8 mouse cellular contexts compared by ENCODE assay signal in genomic region chr11:58994337-58994826, GRCm38 (mm10). TPM values are rescaled to one million over a fixed set of nuclear protein-coding genes. Genes with fewer than 3 reads are reported as not detected.
DNase-seq lines count a peak whose midpoint lies in the region; ATAC-seq lines count a peak whose summit lies in the region.

No protein-coding gene starts in this region.

- H3K27me3 ChIP-seq in forebrain, embryonic 15.5 days: peaks cover 7% of the 10 kb centered on the region; the same call in 1 of the 2 replicates
- peaks cover 3% of the 10 kb centered on the region for H3K27me3 ChIP-seq in kidney, embryonic 14.5 days (ENCODE audit: control insufficient read depth, insufficient read depth, low read length)

- DNase-seq in layer of hippocampus, postnatal 10 days (ENCODE audit: low spot score in 2 of 2): peak; percentile 46 to 59
- no peak for DNase-seq in layer of hippocampus, postnatal 25 days (ENCODE audit: extremely low spot score in 1 of 2, low spot score in 1 of 2)
- peak; percentile 37 for DNase-seq in cerebellum, adult 11-12 months
- DNase-seq in lung, postnatal 10 days: peak; percentile 69
- peak; percentile 48 for DNase-seq in retina, postnatal 7 days (ENCODE audit: low read depth, low spot score)
- DNase-seq in gastrocnemius, postnatal 10 days: no peak

- ATAC-seq in forebrain, embryonic 15.5 days (replicated peaks): peak; percentile 62
- ATAC-seq in kidney, embryonic 14.5 days (ENCODE audit: low FRiP score, low TSS enrichment): peak; percentile 84

- H3K9me3 ChIP-seq in forebrain, embryonic 15.5 days: no peaks in the 10 kb centered on the region
- H3K9me3 ChIP-seq in kidney, embryonic 14.5 days (ENCODE audit: control insufficient read depth, low read length): no peaks in the 10 kb centered on the region

- WGBS in forebrain, embryonic 15.5 days: under 1% methylated on average over 35 of the region's 35 CpGs
- 3% methylated on average over 31 of the region's 35 CpGs for WGBS in kidney, embryonic 14.5 days

- H3K4me2 ChIP-seq in forebrain, embryonic 15.5 days (replicated peaks): peak overlapping the region; percentile 72
- peak overlapping the region; percentile 62 for H3K4me2 ChIP-seq in kidney, embryonic 14.5 days (replicated peaks; ENCODE audit: low read depth, low read length)

- H3K36me3 ChIP-seq in forebrain, embryonic 15.5 days: peaks cover 15% of the 10 kb centered on the region; the same call in 1 of the 2 replicates
- peaks cover 18% of the 10 kb centered on the region; the same call in 1 of the 2 replicates for H3K36me3 ChIP-seq in kidney, embryonic 14.5 days (ENCODE audit: control insufficient read depth, insufficient read depth, low read length)

- H3K4me3 ChIP-seq in forebrain, embryonic 15.5 days: peak overlapping the region; percentile 46
- peak overlapping the region; percentile 33 for H3K4me3 ChIP-seq in kidney, embryonic 14.5 days (ENCODE audit: low read length)

- H3K4me1 ChIP-seq in forebrain, embryonic 15.5 days: peaks cover 8% of the 10 kb centered on the region; the same call in 1 of the 2 replicates
- H3K4me1 ChIP-seq in kidney, embryonic 14.5 days (ENCODE audit: control insufficient read depth, insufficient read depth, low read length): no peaks in the 10 kb centered on the region

- peak overlapping the region; percentile 58 for H3K9ac ChIP-seq in forebrain, embryonic 15.5 days (replicated peaks)
- peak overlapping the region; percentile 31; the same call in 1 of the 2 replicates for H3K9ac ChIP-seq in kidney, embryonic 14.5 days (ENCODE audit: low read depth, low read length)

- no peak overlapping the region for H3K27ac ChIP-seq in forebrain, embryonic 15.5 days (replicated peaks)
- no peak overlapping the region for H3K27ac ChIP-seq in kidney, embryonic 14.5 days (ENCODE audit: low read depth, low read length)

RNA-seq across cellular contexts. Expression of gene Trim11, which starts 16.5 kb away (rescaled TPM):
- total RNA-seq in layer of hippocampus, postnatal 10 days (2021): 10 to 100 TPM; 24.7 to 28.6 TPM
- total RNA-seq in layer of hippocampus, postnatal 25 days (2021): 10 to 100 TPM; 26.2 to 29.7 TPM
- polyA plus RNA-seq in forebrain, embryonic 15.5 days (2015; fragmentation: Nextera tagmentation; extraction: Ambion mirVana): 22.6 and 24.8 TPM in 2 replicates
- 16.7 and 19.8 TPM in 2 replicates for polyA plus RNA-seq in kidney, embryonic 14.5 days (2014; fragmentation: Nextera tagmentation; extraction: Ambion mirVana)
- total RNA-seq in gastrocnemius, postnatal 10 days (2021): 10 to 100 TPM; 11.1 to 15.4 TPM

RNA-seq across cellular contexts. Expression of gene Hist3h2a, which starts 39.9 kb away (rescaled TPM):
- 10 to 100 TPM; 59.3 to 61.6 TPM for total RNA-seq in layer of hippocampus, postnatal 10 days (2021)
- total RNA-seq in layer of hippocampus, postnatal 25 days (2021): 10 to 100 TPM; 66.0 to 73.9 TPM
- 155 and 160 TPM in 2 replicates for polyA plus RNA-seq in forebrain, embryonic 15.5 days (2015; fragmentation: Nextera tagmentation; extraction: Ambion mirVana)
- polyA plus RNA-seq in kidney, embryonic 14.5 days (2014; fragmentation: Nextera tagmentation; extraction: Ambion mirVana): 31.8 and 32.7 TPM in 2 replicates
- 10 to 100 TPM; 25.1 to 25.6 TPM for total RNA-seq in gastrocnemius, postnatal 10 days (2021)

RNA-seq across cellular contexts. Expression of gene Trim17, which starts 39.9 kb away (rescaled TPM):
- total RNA-seq in layer of hippocampus, postnatal 10 days (2021): 1 to 10 TPM; 2.9 to 3.7 TPM
- 1 to 10 TPM; 5.3 to 5.5 TPM for total RNA-seq in layer of hippocampus, postnatal 25 days (2021)
- polyA plus RNA-seq in forebrain, embryonic 15.5 days (2015; fragmentation: Nextera tagmentation; extraction: Ambion mirVana): 1.9 and 2.7 TPM in 2 replicates
- polyA plus RNA-seq in kidney, embryonic 14.5 days (2014; fragmentation: Nextera tagmentation; extraction: Ambion mirVana): 0.63 and 0.65 TPM in 2 replicates
- total RNA-seq in gastrocnemius, postnatal 10 days (2021): under 1 TPM; 0.14 TPM

RNA-seq across cellular contexts. Expression of gene Hist3h2ba, which starts 45.7 kb away (rescaled TPM):
- 100 to 1,000 TPM; 146 to 155 TPM for total RNA-seq in layer of hippocampus, postnatal 10 days (2021)
- 100 to 1,000 TPM in 1 of 2 experiments, 10 to 100 TPM in 1; 99.0 to 107 TPM for total RNA-seq in layer of hippocampus, postnatal 25 days (2021)
- polyA plus RNA-seq in forebrain, embryonic 15.5 days (2015; fragmentation: Nextera tagmentation; extraction: Ambion mirVana): 355 and 373 TPM in 2 replicates
- polyA plus RNA-seq in kidney, embryonic 14.5 days (2014; fragmentation: Nextera tagmentation; extraction: Ambion mirVana): 29.9 and 146 TPM in 2 replicates
- 1 to 10 TPM; 7.3 to 8.0 TPM for total RNA-seq in gastrocnemius, postnatal 10 days (2021)

RNA-seq across cellular contexts. Expression of gene Rnf187, which starts 55.7 kb away (rescaled TPM):
- 100 to 1,000 TPM; 453 to 458 TPM for total RNA-seq in layer of hippocampus, postnatal 10 days (2021)
- 100 to 1,000 TPM; 505 to 581 TPM for total RNA-seq in layer of hippocampus, postnatal 25 days (2021)
- polyA plus RNA-seq in forebrain, embryonic 15.5 days (2015; fragmentation: Nextera tagmentation; extraction: Ambion mirVana): 508 and 517 TPM in 2 replicates
- polyA plus RNA-seq in kidney, embryonic 14.5 days (2014; fragmentation: Nextera tagmentation; extraction: Ambion mirVana): 229 and 304 TPM in 2 replicates
- total RNA-seq in gastrocnemius, postnatal 10 days (2021): 100 to 1,000 TPM; 160 to 172 TPM

Comparison
In these comparisons a context has a peak if more than half of its experiments do, and no peak if none do; other contexts are left out.
1. DNase-seq: peak in layer of hippocampus, postnatal 10 days (2 of 2), cerebellum, adult 11-12 months (single experiment), lung, postnatal 10 days (single experiment) and retina, postnatal 7 days (single experiment); none in layer of hippocampus, postnatal 25 days (0 of 2) and gastrocnemius, postnatal 10 days (single experiment).